Mouse (Mus musculus) E14TG2a.4 (cell line): Measurements from ENCODE around the gene Trip11.
"Not testable (repeated sequence)": the region's sequence is repeated elsewhere in the genome, so short reads cannot be mapped to it uniquely, and the experiment has no call there.

Source experiments
- CTCF ChIP-seq: conservative IDR thresholded peaks from 2 replicates; pipeline ENCODE4 v1.5.1; 2014; ENCODE audit warnings: low read length
- NANOG ChIP-seq: IDR thresholded peaks from 2 replicates; pipeline ENCODE4 v1.6.1; 2014; ENCODE audit warnings: borderline replicate concordance, low read length, mixed read lengths

DNA sequence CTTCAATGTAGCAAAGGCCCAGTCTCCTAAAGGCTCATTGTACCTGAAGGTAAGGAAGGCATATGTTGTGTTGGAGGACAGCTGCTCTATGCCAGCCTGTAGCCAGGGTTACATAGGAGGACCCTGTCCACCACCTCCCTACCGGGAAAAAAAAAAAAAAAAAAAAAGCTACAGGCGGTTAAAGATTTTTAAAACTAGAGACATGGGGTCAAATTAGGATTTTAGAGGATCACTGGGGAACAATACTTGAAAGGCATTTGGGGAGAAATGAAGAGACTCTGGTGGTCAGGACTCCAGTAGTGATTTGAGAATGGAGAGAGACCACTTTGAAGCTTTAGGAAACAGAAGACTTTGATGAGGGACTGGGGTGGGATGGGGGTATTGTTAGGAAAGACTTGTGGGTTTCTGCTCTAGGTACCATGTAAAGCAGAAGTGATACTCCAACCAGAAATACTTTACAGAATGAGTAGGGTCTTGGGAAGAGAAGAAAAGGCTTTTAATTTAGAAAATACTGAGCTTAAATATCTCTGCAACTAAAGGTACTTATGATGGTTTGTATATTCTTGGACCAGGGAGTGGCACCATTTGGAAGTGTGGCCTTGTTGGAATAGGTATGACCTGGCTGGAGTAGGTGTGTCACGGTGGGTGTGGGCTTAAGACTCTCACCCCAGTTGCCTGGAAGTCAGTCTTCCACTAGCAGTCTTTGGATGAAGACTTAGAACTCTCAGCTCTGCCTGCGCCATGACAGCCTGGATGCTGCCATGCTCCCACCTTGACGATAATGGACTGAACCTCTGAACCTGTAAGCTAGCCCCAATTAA lies 46.1 kb upstream of the Trip11 start:
- TF ChIP-seq CTCF, NANOG: not testable (repeated sequence)
